In genomic region chr17:37028683-37029120, GRCm38 (mm10) we compare ENCODE assay signal across 7 mouse cellular contexts. TPM values are rescaled to one million over a fixed set of nuclear protein-coding genes. Genes with fewer than 3 reads are reported as not detected.
DNase-seq lines count a peak whose midpoint lies in the region; ATAC-seq lines count a peak whose summit lies in the region.

No protein-coding gene starts in this region.

- peak; percentile 88 to 96 for DNase-seq in adrenal gland, adult (ENCODE audit: inconsistent age in 2 of 2, low spot score in 1 of 2)
- peak; percentile 98 for DNase-seq in embryo, embryonic 10 days (ENCODE audit: low spot score)
- DNase-seq in gastrocnemius, postnatal 36 days = peak; percentile 80
- peak; percentile 95 to 98 for DNase-seq in left cerebral cortex, postnatal 25 days (ENCODE audit: low spot score in 2 of 2)
- DNase-seq in midbrain, embryonic 10.5 days (ENCODE audit: low spot score) = peak; percentile 97
- DNase-seq in skeletal muscle tissue, adult 2 months (ENCODE audit: low read depth, low spot score) = peak; percentile 81

- no peaks in the 10 kb centered on the region for H3K36me3 ChIP-seq in intestine, embryonic 15.5 days
- no peaks in the 10 kb centered on the region for H3K36me3 ChIP-seq in midbrain, embryonic 10.5 days

- H3K4me3 ChIP-seq in intestine, embryonic 15.5 days (replicated peaks) = peak overlapping the region; percentile 52
- H3K4me3 ChIP-seq in midbrain, embryonic 10.5 days = peak overlapping the region; percentile 54

- peak overlapping the region; percentile 58 for H3K4me2 ChIP-seq in intestine, embryonic 15.5 days (replicated peaks)

- H3K9ac ChIP-seq in intestine, embryonic 15.5 days = peak overlapping the region; percentile 49; the same call in 1 of the 2 replicates

- ATAC-seq in intestine, embryonic 15.5 days = peak; percentile 99

- H3K27me3 ChIP-seq in intestine, embryonic 15.5 days (replicated peaks) = no peaks in the 10 kb centered on the region
- no peaks in the 10 kb centered on the region for H3K27me3 ChIP-seq in midbrain, embryonic 10.5 days (ENCODE audit: low read depth, poor library complexity, severe bottlenecking)

- H3K9me3 ChIP-seq in intestine, embryonic 15.5 days = no peaks in the 10 kb centered on the region
- H3K9me3 ChIP-seq in midbrain, embryonic 10.5 days (replicated peaks) = no peaks in the 10 kb centered on the region

- H3K27ac ChIP-seq in intestine, embryonic 15.5 days = peak overlapping the region; percentile 95
- peak overlapping the region; percentile 91 for H3K27ac ChIP-seq in midbrain, embryonic 10.5 days (replicated peaks)

- no peaks in the 10 kb centered on the region for H3K4me1 ChIP-seq in intestine, embryonic 15.5 days (replicated peaks)
- peaks cover 12% of the 10 kb centered on the region for H3K4me1 ChIP-seq in midbrain, embryonic 10.5 days

- intact Hi-C loops in gastrocnemius, postnatal 36 days (cut with DNase I) = no loop called here
- intact Hi-C loops in left cerebral cortex, postnatal 25 days (cut with DNase I) = no loop called here

- WGBS in intestine, embryonic 15.5 days = under 1% methylated on average over 14 of the region's 14 CpGs
- WGBS in midbrain, embryonic 10.5 days = 0% methylated on average over 14 of the region's 14 CpGs

RNA-seq across cellular contexts. Expression of gene Mog, which starts 5.5 kb away (rescaled TPM):
- not detected for total RNA-seq in gastrocnemius, postnatal 36 days (2021)
- 0.13 and 0.14 TPM in 2 replicates for polyA plus RNA-seq in intestine, embryonic 15.5 days (2015; fragmentation: Nextera tagmentation; extraction: Ambion mirVana)
- 10 to 100 TPM; 51.6 to 68.2 TPM for total RNA-seq in left cerebral cortex, postnatal 25 days (2021)
- 0.10 and 0.15 TPM in 2 replicates for polyA plus RNA-seq in midbrain, embryonic 10.5 days (2016; fragmentation: Nextera tagmentation; extraction: Ambion mirVana)

RNA-seq across cellular contexts. Expression of gene Gabbr1, which starts 17.1 kb away (rescaled TPM):
- total RNA-seq in gastrocnemius, postnatal 36 days (2021) = 1 to 10 TPM; 8.0 to 8.1 TPM
- 6.0 and 7.6 TPM in 2 replicates for polyA plus RNA-seq in intestine, embryonic 15.5 days (2015; fragmentation: Nextera tagmentation; extraction: Ambion mirVana)
- total RNA-seq in left cerebral cortex, postnatal 25 days (2021) = 100 to 1,000 TPM; 670 to 698 TPM
- polyA plus RNA-seq in midbrain, embryonic 10.5 days (2016; fragmentation: Nextera tagmentation; extraction: Ambion mirVana) = 7.9 and 12.2 TPM in 2 replicates

RNA-seq across cellular contexts. Expression of gene Zfp57, which starts 27.7 kb away (rescaled TPM):
- total RNA-seq in gastrocnemius, postnatal 36 days (2021) = under 1 TPM; 0.23 to 0.59 TPM
- 49.9 and 57.6 TPM in 2 replicates for polyA plus RNA-seq in intestine, embryonic 15.5 days (2015; fragmentation: Nextera tagmentation; extraction: Ambion mirVana)
- 10 to 100 TPM; 14.5 to 17.6 TPM for total RNA-seq in left cerebral cortex, postnatal 25 days (2021)
- 61.6 and 87.8 TPM in 2 replicates for polyA plus RNA-seq in midbrain, embryonic 10.5 days (2016; fragmentation: Nextera tagmentation; extraction: Ambion mirVana)

RNA-seq across cellular contexts. Expression of gene H2-M5, which starts 39.4 kb away (rescaled TPM):
- under 1 TPM in 1 of 2 experiments, not detected in 1; 0.10 TPM for total RNA-seq in gastrocnemius, postnatal 36 days (2021)
- polyA plus RNA-seq in intestine, embryonic 15.5 days (2015; fragmentation: Nextera tagmentation; extraction: Ambion mirVana) = 0.24 and 0.28 TPM in 2 replicates
- total RNA-seq in left cerebral cortex, postnatal 25 days (2021) = 1 to 10 TPM; 1.6 to 1.7 TPM
- 0.83 and 1.2 TPM in 2 replicates for polyA plus RNA-seq in midbrain, embryonic 10.5 days (2016; fragmentation: Nextera tagmentation; extraction: Ambion mirVana)

RNA-seq across cellular contexts. Expression of gene 2410137M14Rik, which starts 47.7 kb away (rescaled TPM):
- total RNA-seq in gastrocnemius, postnatal 36 days (2021) = not detected
- polyA plus RNA-seq in intestine, embryonic 15.5 days (2015; fragmentation: Nextera tagmentation; extraction: Ambion mirVana) = not detected in 2 replicates
- under 1 TPM in 1 of 2 experiments, not detected in 1; 0.66 TPM for total RNA-seq in left cerebral cortex, postnatal 25 days (2021)
- not detected in 2 replicates for polyA plus RNA-seq in midbrain, embryonic 10.5 days (2016; fragmentation: Nextera tagmentation; extraction: Ambion mirVana)

Comparison
In these comparisons a context has a peak if more than half of its experiments do, and no peak if none do; other contexts are left out.
1. Peak in every context shown above with its lines: DNase-seq, ATAC-seq, H3K4me3 ChIP-seq and H3K27ac ChIP-seq.
2. RNA of gene Mog, which starts 5.5 kb away (total RNA-seq): 51.6 to 68.2 TPM in left cerebral cortex, postnatal 25 days; not detected in gastrocnemius, postnatal 36 days; every median in the first group is over 10 times any median in the second.
3. RNA of gene Gabbr1, which starts 17.1 kb away (total RNA-seq): 670 to 698 TPM in left cerebral cortex, postnatal 25 days; 8.0 to 8.1 TPM in gastrocnemius, postnatal 36 days; every median in the first group is over 10 times any median in the second.
4. RNA of gene Zfp57, which starts 27.7 kb away (total RNA-seq): 14.5 to 17.6 TPM in left cerebral cortex, postnatal 25 days; 0.23 to 0.59 TPM in gastrocnemius, postnatal 36 days; every median in the first group is over 4 times any median in the second.